Mouse (Mus musculus): ENCODE measurements at regions not wholly inside any gene's neighbourhood (a gene's known extent, or its start where the extent isn't known, plus 50 kb on each side); places are given as distances from the start of the nearest gene placed in this dataset.

GRCm38 (mm10) chr19:32906820-32907219, 149.5 kb downstream of the Pten start:
- TF ChIP-seq CTCF (IDR thresholded peaks at IDR 0.05; ENCODE audit: low read depth) (no peak), EP300 (IDR thresholded peaks at IDR 0.05; ENCODE audit: low read depth) (no peak)
